Mouse (Mus musculus): Measurements from ENCODE around the gene Gfod1.

The Gfod1 gene

DNA sequence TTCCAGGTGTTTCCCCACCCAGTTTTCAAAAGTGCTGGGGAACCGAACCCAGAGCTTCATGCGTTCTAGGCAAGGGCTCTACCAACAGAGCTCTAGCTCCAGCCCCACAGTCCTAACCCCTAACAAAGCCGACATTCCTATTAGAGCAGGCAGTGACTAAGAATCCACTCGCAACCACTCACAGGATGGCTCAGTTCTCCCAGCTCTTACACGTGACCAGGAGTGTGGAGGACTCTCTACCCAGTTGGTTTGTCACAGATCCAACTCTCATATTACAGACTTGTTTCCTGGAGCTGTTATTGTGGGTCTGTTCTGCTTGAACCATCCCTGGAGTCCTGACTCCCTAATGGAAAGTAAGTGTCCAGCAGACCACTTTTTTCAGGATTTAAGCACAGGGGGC is 40.3 kb downstream of the Gfod1 start:
- DNase-seq (ENCODE audit: low spot score): no peak

- DNase-seq (ENCODE audit: low spot score): peak; percentile 64
Observed at GRCm38 (mm10) chr13:43262114-43262739, 41.7 kb downstream of the Gfod1 start.

- no peak for DNase-seq (ENCODE audit: low spot score)
Observed at GRCm38 (mm10) chr13:43261287-43261686, 42.7 kb downstream of the Gfod1 start.

DNA sequence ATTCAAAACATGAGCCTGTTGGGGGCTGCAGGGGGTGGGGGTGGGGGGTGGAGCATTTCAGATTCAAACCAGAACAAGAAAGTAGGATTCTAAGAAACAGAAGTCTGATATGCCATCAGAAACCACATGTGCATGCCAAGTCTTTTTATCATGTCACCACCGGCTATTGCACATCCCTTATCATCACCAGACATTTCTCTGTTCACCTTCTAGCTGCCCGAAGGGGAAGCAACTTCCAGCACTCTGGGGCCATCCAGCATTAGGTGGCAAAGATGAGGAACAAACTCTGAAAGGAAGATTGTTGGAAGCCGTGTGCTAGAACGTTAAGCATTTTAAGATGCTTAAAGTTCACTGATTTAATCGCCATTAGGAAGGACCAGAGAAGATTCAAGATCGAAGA is 43.2 kb downstream of the Gfod1 start:
- no peak for DNase-seq (ENCODE audit: low spot score)

DNA sequence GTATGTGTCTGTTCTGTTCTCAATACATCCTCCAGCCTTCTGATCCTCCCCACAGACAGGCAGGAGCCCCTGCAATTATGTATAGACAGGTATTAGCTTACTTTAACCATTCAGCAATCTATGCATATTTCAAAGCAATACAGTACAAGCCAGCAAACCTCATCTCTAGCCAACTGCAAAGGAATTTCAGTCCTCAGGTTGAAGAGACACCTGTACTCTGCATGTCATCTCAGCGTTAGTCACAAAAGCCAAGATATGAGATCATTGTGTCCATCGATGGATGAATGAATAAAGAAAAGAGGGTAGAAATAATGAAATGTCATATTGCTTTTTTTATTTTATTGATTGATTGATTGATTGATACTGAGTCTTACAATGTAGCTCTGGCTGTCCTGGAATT is 47.5 kb downstream of the Gfod1 start:
- DNase-seq (ENCODE audit: low spot score): no peak

- no peak for DNase-seq (ENCODE audit: low spot score)
Observed at GRCm38 (mm10) chr13:43253526-43253925, 50.4 kb downstream of the Gfod1 start.

- no peak for DNase-seq (ENCODE audit: low spot score)
Observed at GRCm38 (mm10) chr13:43252105-43252790, 51.7 kb downstream of the Gfod1 start.

GRCm38 (mm10) chr13:43251391-43251790 is 52.6 kb downstream of the Gfod1 start:
- DNase-seq (ENCODE audit: low spot score): no peak

GRCm38 (mm10) chr13:43250653-43251052 is 53.3 kb downstream of the Gfod1 start:
- DNase-seq (ENCODE audit: low spot score): no peak

GRCm38 (mm10) chr13:43250106-43250505 is 53.9 kb downstream of the Gfod1 start:
- no peak for DNase-seq (ENCODE audit: low spot score)

GRCm38 (mm10) chr13:43248381-43248780 is 55.6 kb downstream of the Gfod1 start:
- no peak for DNase-seq (ENCODE audit: low spot score)

DNA sequence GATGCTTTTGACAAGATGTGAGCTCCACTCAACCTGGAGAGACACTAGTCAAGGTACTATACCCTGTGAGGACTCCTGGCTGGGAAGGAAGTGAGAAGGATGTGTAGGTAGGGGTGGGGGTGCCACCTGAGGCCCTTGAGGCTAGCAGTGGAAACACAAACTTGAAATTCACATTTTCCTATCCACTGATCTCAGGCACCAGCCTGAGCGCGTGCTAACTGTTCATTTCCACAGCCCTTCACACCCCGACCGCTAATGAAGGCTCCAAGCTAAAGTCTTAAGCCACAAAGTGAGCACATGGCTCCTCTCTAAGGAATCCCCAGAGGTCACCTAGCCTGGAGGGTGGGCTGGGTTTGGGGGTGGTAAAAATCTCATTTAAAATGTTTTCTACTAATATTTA is 57.1 kb downstream of the Gfod1 start:
- DNase-seq (ENCODE audit: low spot score): no peak

GRCm38 (mm10) chr13:43243793-43244192 is 60.2 kb downstream of the Gfod1 start:
- DNase-seq (ENCODE audit: low spot score): no peak

DNA sequence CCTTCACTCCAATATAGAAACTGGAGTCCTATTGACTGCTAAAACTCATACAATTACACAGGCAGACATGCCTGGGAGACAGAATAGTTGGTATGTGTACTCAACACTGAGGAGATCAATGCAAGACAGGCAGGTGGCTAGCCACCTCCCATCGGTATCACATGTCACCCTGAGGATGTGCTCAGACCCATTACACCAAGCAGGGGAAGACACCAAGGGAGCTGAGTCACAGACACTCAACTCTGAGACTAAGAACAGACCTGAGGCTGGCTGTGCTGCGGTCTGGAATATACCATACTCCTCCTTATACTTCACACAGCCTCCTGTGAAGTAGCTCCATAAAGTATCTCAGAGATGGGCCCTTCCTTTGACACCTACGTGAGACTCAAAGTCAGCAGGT is 60.7 kb downstream of the Gfod1 start:
- no peak for DNase-seq (ENCODE audit: low spot score)

DNA sequence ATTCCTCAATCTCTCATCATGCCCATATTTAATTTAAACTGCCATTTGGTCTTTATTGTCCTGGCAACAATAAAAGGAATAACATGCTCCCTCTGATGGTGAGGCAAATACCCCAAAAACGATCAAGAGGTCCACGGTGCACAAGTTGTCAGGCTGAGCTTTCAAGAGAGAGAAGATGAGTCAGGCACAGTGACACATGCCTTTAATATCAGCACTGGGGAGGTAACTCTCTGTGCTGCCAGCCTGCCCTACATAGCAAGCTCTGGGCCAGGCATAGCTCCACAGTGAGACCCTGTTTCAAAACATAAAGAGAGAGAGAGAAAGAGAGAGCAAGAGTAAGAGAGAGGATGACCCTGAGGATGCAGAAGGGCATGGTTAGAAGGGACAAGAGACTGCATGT is 62.2 kb downstream of the Gfod1 start:
- no peak for DNase-seq (ENCODE audit: low spot score)

- no peak for DNase-seq (ENCODE audit: low spot score)
Observed at GRCm38 (mm10) chr13:43241069-43241468, 62.9 kb downstream of the Gfod1 start.

DNA sequence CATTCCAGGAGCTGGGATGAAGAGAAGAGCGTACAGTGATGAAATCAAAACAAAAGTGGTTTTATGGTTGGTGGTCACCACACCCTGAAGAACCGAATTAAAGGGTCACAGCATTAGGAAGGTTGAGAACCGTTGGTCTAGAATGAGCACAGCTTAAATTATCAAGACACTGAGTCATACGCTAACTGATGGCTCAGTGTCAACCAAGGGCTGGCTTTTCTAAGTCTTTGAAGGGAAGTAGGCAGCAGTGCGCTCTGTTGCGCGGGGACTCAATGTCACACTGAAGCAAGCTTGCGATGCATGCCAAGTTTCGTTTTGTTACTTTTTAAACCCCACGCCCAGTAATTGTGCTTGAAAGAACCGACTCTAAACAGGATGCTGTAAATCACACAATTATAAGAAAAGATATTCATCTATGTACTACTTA is 64.2 kb downstream of the Gfod1 start:
- DNase-seq (ENCODE audit: low spot score): peak; percentile 51

DNA sequence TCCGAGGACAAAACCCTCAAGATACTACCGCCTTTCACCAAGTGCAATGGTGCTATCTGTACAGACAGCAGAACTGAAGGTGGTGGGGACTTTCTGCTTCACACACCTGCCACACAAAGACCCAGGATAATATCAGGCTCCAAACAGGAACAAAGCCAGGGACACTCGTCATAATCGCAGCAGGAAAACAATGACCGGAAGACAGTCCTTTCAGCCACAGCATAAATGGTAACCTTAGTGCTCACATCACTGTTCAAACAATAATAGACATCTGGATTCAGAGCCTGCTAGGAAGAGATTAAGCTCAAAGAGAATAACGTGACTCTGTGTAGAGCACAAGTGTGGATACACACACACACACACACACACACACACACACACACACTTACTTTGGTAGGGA is 67.3 kb downstream of the Gfod1 start:
- no peak for DNase-seq (ENCODE audit: low spot score)

- no peak for DNase-seq (ENCODE audit: low spot score)
Observed at GRCm38 (mm10) chr13:43235982-43236381, 68.0 kb downstream of the Gfod1 start.

GRCm38 (mm10) chr13:43235586-43235910 is 68.4 kb downstream of the Gfod1 start:
- DNase-seq (ENCODE audit: low spot score): no peak

DNA sequence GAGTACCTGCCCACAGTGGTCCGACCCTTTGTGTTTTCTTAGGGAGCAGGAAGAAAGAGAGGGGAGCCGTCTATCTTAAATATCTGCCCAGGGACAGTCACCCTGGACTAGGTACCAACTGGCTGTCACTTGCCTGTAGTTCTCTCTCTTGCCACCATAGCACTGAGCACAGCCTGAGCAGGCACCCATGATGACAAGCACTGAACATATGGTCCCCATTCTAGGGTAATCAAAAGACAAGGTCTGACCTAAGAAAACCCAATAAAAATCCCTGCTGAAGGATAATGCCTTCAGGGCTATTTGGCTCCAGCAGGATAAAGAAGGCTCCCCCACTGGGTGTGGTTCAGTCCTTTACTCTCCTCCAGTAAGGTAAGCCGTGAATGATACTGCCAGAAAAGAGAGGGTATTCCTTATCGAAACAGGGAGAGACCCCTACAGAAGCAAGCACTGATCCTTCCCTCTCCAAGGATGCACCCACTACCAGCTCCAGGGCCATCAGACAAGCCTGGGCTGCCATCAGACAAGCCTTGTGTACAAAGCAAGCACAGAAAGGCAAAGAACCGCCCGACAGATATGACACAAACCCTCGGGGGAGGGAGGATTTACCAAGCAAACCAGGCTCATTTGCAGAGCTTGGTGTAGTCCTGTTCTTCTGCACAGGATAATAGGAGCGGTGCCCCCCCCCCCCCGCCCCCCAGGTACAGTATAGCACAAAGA is 68.9 kb downstream of the Gfod1 start:
- DNase-seq (ENCODE audit: low spot score): no peak

DNA sequence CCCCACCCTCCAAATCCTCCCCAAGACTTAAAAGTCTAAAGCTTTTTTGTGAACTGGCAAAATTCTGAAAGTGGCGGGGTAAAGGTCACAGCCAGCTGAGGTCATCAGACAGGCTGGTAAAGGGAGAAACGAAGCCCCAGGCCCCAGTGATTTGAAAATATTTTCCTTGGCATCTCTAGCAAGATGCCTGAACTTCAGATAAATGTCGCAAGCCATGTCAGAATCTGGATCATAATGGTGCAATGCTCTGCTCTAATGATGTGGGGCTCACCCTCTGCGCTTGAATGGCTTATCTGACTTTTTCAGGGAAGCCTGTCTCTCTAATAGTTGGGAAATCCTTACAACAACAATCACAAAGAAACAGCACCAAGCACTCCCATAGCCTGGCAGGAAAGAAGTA is 70.6 kb downstream of the Gfod1 start:
- DNase-seq (ENCODE audit: low spot score): no peak
